Mouse (Mus musculus) hindbrain, postnatal 0 days (tissue): ENCODE data around the gene Vil1. TPM values are rescaled to one million over a fixed set of nuclear protein-coding genes. Genes with fewer than 3 reads are reported as not detected.
A peak's percentile ranks its signal among the peaks of the same experiment; 100 is the strongest.

Source experiments
- ATAC-seq: fragments of 200-750 bp; cut with Nextera tagmentation; 2 replicates; pipeline ENCODE4 v1.8.0; 2017; ENCODE audit warnings: mild to moderate bottlenecking, moderate TSS enrichment, moderate library complexity
- DNase-seq: peaks from one replicate; pipeline ENCODE4 v3.0.0-alpha.2; 2015; ENCODE audit warnings: low spot score
- H3K27ac ChIP-seq: fragments of 300-500 bp; sonication (generic); 2 replicates; pipeline ENCODE4 v1.5.1; 2014; ENCODE audit warnings: mild to moderate bottlenecking
- H3K27me3 ChIP-seq: fragments of 300-500 bp; sonication (generic); 2 replicates; pipeline ENCODE4 v1.6.1; 2014; ENCODE audit warnings: low read length, mixed read lengths; ENCODE audit not compliant: insufficient read depth
- H3K36me3 ChIP-seq: fragments of 300-500 bp; sonication (generic); 2 replicates; pipeline ENCODE4 v1.6.1; 2014; ENCODE audit warnings: low read length, mixed read lengths; ENCODE audit not compliant: insufficient read depth
- H3K4me1 ChIP-seq: fragments of 300-500 bp; sonication (generic); 2 replicates; pipeline ENCODE4 v1.6.1; 2014; ENCODE audit warnings: antibody characterized with exemption, low read length, mixed read lengths; ENCODE audit not compliant: insufficient read depth
- H3K4me2 ChIP-seq: fragments of 300-500 bp; sonication (generic); 2 replicates; pipeline ENCODE4 v1.6.1; 2014; ENCODE audit warnings: low read depth, mild to moderate bottlenecking, low read length, moderate library complexity, mixed read lengths
- H3K4me3 ChIP-seq: fragments of 300-500 bp; sonication (generic); 2 replicates; pipeline ENCODE4 v1.5.1; 2014; ENCODE audit warnings: low read length
- H3K9ac ChIP-seq: fragments of 300-500 bp; sonication (generic); replicated peaks from 2 replicates; pipeline ENCODE4 v1.6.1; 2014; ENCODE audit warnings: mild to moderate bottlenecking, low read length, moderate library complexity, mixed read lengths
- H3K9me3 ChIP-seq: fragments of 300-500 bp; sonication (generic); 2 replicates; pipeline ENCODE4 v1.6.1; 2016; ENCODE audit warnings: low read length, mixed read lengths
- CTCF ChIP-seq: IDR thresholded peaks from 2 replicates; pipeline ENCODE4 v1.5.1; 2016; ENCODE audit warnings: antibody characterized with exemption, control low read depth, low read depth
- whole genome bisulfite sequencing: fragments of 180-500 bp; shearing (Covaris S2); extraction: QIAGEN DNeasy Blood & Tissue Kit; methylation state at CpG from one replicate; pipeline ENCODE4 v1.1.7; 2014; 5-methylcytosine and 5-hydroxymethylcytosine counted together
- polyA plus RNA-seq: library from polyadenylated mRNA; unstranded; fragments of >200 nt; fragmentation: Nextera tagmentation; extraction: Ambion mirVana; gene quantifications from 2 replicates; pipeline ENCODE4 v1.2.1, GENCODE M21; 2015
- total RNA-seq: library from RNA; depleted of rRNA; stranded (reverse); fragments of >200 nt; gene quantifications from 2 replicates; pipeline ENCODE4 v1.2.3, GENCODE M21; 2014; rRNA removed

Gene Vil1
- total RNA-seq (0.26 TPM in 1 of 2 replicates, not detected in the other), polyA plus RNA-seq (0.14 and 0.18 TPM in 2 replicates)

- no peak for DNase-seq
- no peak within 1 kb of the TSS for H3K27ac ChIP-seq
- H3K9ac ChIP-seq, result no peak within 1 kb of the TSS
- no peak within 1 kb of the TSS for H3K4me3 ChIP-seq
- no peak for TF ChIP-seq CTCF
- no peak for ATAC-seq
- no peaks in the 10 kb centered on the region for H3K36me3 ChIP-seq
- H3K4me1 ChIP-seq, result no peaks in the 10 kb centered on the region
- 63% methylated on average over 15 of the region's 15 CpGs for WGBS
- no peaks in the 10 kb centered on the region for H3K9me3 ChIP-seq
- H3K27me3 ChIP-seq, result no peaks in the 10 kb centered on the region
- no peak within 1 kb of the TSS for H3K4me2 ChIP-seq
Observed at GRCm38 (mm10) chr1:74408589-74409504, at the start of gene Vil1. TSS of gene Vil1 (plus strand) at chr1:74409376.

GRCm38 (mm10) chr1:74359952-74360517 is 49.1 kb upstream of the Vil1 start:
- DNase-seq (no peak), ATAC-seq (no peak)
- no peaks in the 10 kb centered on the region for H3K27me3 ChIP-seq
- no peak overlapping the region for H3K27ac ChIP-seq
- no peaks in the 10 kb centered on the region for H3K9me3 ChIP-seq
- H3K36me3 ChIP-seq, result no peaks in the 10 kb centered on the region
- no peaks in the 10 kb centered on the region for H3K4me1 ChIP-seq
- H3K9ac ChIP-seq, result no peak overlapping the region
- H3K4me2 ChIP-seq, result no peak overlapping the region
- no peak overlapping the region for H3K4me3 ChIP-seq
- no peak for TF ChIP-seq CTCF
- WGBS, result 88% methylated on average over 5 of the region's 5 CpGs

GRCm38 (mm10) chr1:74361812-74362211 is 47.4 kb upstream of the Vil1 start, which contains the start of gene Catip:
TSS of gene Catip (plus strand) at chr1:74362108.
- no peak within 1 kb of the TSS for H3K27ac ChIP-seq
- 0% methylated on average over 2 of the region's 2 CpGs for WGBS
- no peaks in the 10 kb centered on the region for H3K9me3 ChIP-seq
- ATAC-seq (peak; percentile 85), DNase-seq (peak; percentile 94)
- no peaks in the 10 kb centered on the region for H3K36me3 ChIP-seq
- no peaks in the 10 kb centered on the region for H3K27me3 ChIP-seq
- H3K4me1 ChIP-seq, result no peaks in the 10 kb centered on the region
- H3K9ac ChIP-seq, result no peak within 1 kb of the TSS
- 0 out of 2 replicates have a peak within 1 kb of the TSS, but pooled peaks have one; percentile 7 for H3K4me3 ChIP-seq
- H3K4me2 ChIP-seq, result 0 out of 2 replicates have a peak within 1 kb of the TSS, but pooled peaks have one; percentile 7
- peak; percentile 86 for TF ChIP-seq CTCF

- Histone ChIP-seq H3K36me3 (no peaks in the 10 kb centered on the region), H3K4me3 (0 out of 2 replicates have a peak overlapping the region, but pooled peaks have one; percentile 7), H3K4me2 (0 out of 2 replicates have a peak overlapping the region, but pooled peaks have one; percentile 7), H3K27me3 (no peaks in the 10 kb centered on the region), H3K9me3 (no peaks in the 10 kb centered on the region), H3K4me1 (no peaks in the 10 kb centered on the region), H3K9ac (no peak overlapping the region), H3K27ac (no peak overlapping the region)
- 68% methylated on average over 17 of the region's 17 CpGs for WGBS
- ATAC-seq, result peak; percentile 39; the same call in 1 of the 2 replicates
- no peak for TF ChIP-seq CTCF
- no peak for DNase-seq
Observed at GRCm38 (mm10) chr1:74362325-74363229, 46.6 kb upstream of the Vil1 start.

- TF ChIP-seq CTCF, result no peak
- Histone ChIP-seq H3K27ac (no peak overlapping the region), H3K4me3 (no peak overlapping the region), H3K9me3 (no peaks in the 10 kb centered on the region), H3K36me3 (no peaks in the 10 kb centered on the region), H3K4me2 (no peak overlapping the region), H3K27me3 (no peaks in the 10 kb centered on the region), H3K4me1 (no peaks in the 10 kb centered on the region; the same call in 1 of the 2 replicates), H3K9ac (no peak overlapping the region)
- DNase-seq, result no peak
- ATAC-seq, result no peak
- 83% methylated on average over 5 of the region's 5 CpGs for WGBS
Observed at GRCm38 (mm10) chr1:74363437-74363836, 45.7 kb upstream of the Vil1 start.

GRCm38 (mm10) chr1:74364270-74364669 is 44.9 kb upstream of the Vil1 start:
- no peaks in the 10 kb centered on the region; the same call in 1 of the 2 replicates for H3K4me1 ChIP-seq
- no peaks in the 10 kb centered on the region for H3K36me3 ChIP-seq
- no peak overlapping the region for H3K4me2 ChIP-seq
- TF ChIP-seq CTCF, result no peak
- DNase-seq (no peak), ATAC-seq (no peak)
- no peak overlapping the region for H3K4me3 ChIP-seq
- no peaks in the 10 kb centered on the region for H3K27me3 ChIP-seq
- no peak overlapping the region for H3K27ac ChIP-seq
- H3K9ac ChIP-seq, result no peak overlapping the region
- no peaks in the 10 kb centered on the region for H3K9me3 ChIP-seq
- 83% methylated on average over 8 of the region's 8 CpGs for WGBS
